Mouse (Mus musculus) kidney, adult 8-10 months (tissue): ENCODE measurements around the gene Arid3a.

Experiments
- DNase-seq, 2 experiments: peaks; one replicate each; pipeline ENCODE4 v3.0.0; 2022

The Arid3a gene

GRCm38 (mm10) chr10:80003374-80004232 lies 76.8 kb downstream of the Arid3a start:
- no peak for DNase-seq

GRCm38 (mm10) chr10:80004233-80004705 lies 77.4 kb downstream of the Arid3a start:
- DNase-seq = no peak
